Mouse (Mus musculus): ENCODE measurements at regions not wholly inside any gene's neighbourhood (a gene's known extent, or its start where the extent isn't known, plus 50 kb on each side); places are given as distances from the start of the nearest gene placed in this dataset.

DNA sequence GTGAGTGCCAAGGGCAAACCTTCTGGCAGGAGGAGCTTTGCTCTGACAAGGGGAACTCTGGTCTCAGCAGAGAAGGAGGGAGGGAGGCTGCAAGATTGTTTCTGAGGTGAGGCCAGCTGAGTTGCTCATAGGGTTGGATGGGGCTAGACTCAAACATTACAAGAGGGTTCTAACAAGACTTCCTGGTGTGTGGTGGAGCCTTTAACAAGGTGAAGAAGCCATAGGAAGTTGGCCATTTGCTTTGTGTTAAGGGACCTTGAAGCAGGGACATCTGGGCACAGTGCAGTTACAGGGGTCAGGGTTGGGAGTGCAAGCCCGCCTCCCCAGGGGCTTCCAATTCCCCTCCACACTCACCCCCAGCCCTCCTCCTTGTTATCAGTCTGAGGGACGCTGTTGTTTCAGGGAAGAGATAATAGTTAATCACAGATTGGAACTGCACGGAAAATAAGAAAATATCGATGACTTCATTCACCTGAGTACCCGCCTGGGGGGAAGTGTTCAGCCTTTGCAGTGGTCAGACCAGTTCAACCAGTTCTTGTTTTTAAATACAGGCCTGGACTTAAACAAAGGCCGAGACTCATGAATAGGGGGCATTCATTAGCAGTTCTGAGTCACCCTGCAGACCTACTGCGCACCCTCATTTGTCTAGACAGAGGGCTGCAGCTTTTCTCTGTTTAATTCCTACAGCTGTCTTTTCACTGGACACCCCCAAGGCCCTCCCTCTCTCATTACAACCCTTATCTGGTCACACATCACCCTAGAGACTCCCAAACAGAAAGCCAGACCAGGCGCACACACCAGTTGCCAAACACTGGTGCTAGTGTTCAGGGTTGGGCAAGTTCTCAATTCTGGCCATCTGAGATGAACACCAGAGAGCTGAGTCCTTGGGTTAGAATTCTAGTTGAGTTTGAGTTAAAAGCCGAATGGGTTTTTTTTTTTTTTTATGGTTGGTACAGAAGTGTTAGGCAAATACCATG lies 139.5 kb downstream of the Bcl2l11 start:
- TF ChIP-seq CTCF (IDR thresholded peaks at IDR 0.05; ENCODE audit: low read depth) (no peak), EP300 (IDR thresholded peaks at IDR 0.05; ENCODE audit: low read depth) (no peak)

All from liver, embryonic 14.5 days (tissue).